Mouse (Mus musculus) neutrophil, adult 83 days (primary cell): ENCODE data around the gene Ppp1r1c. TPM values are rescaled to one million over a fixed set of nuclear protein-coding genes. Genes with fewer than 3 reads are reported as not detected.

Experiments used
- total RNA-seq, 2 experiments: library from RNA; stranded (reverse); gene quantifications; one replicate each; pipeline ENCODE4 v1.2.4; 2023

Gene Ppp1r1c
- total RNA-seq = not detected

GRCm38 (mm10) chr2:79707575-79707974, at the start of gene Ppp1r1c:
TSS of gene Ppp1r1c (plus strand) at chr2:79707780.

Other genes starting within 250 kb of the Ppp1r1c start
- 10 to 100 TPM; 32.0 to 44.8 TPM for gene Itprid2, start 72.4 kb upstream of the Ppp1r1c start, total RNA-seq